Mouse (Mus musculus) bone marrow, adult 2 months (tissue): Measurements from ENCODE around the gene Gm19965. TPM values are rescaled to one million over a fixed set of nuclear protein-coding genes. Genes with fewer than 3 reads are reported as not detected.

Experiments used
- H3K27ac ChIP-seq: fragments of 200-500 bp; 2 replicates; pipeline ENCODE4 v1.5.1; 2012; ENCODE audit warnings: low read depth, mild to moderate bottlenecking, control low read depth, inconsistent platforms, low read length; ENCODE audit not compliant: control insufficient read depth, poor library complexity, insufficient read depth
- H3K4me1 ChIP-seq: fragments of 200-500 bp; 2 replicates; pipeline ENCODE4 v1.6.1; 2011; ENCODE audit warnings: low read length; ENCODE audit not compliant: control insufficient read depth, insufficient read depth
- H3K4me3 ChIP-seq: fragments of 200-500 bp; replicated peaks from 2 replicates; pipeline ENCODE3; 2011; ENCODE audit warnings: mild to moderate bottlenecking, low read depth, low read length, control low read depth; ENCODE audit not compliant: control insufficient read depth
- CTCF ChIP-seq: fragments of 200-500 bp; IDR thresholded peaks from 2 replicates; pipeline ENCODE4 v1.5.1; 2011; ENCODE audit warnings: low read length, control low read depth; ENCODE audit not compliant: control insufficient read depth, insufficient read depth
- POLR2A ChIP-seq: fragments of 200-500 bp; IDR thresholded peaks from 2 replicates; pipeline ENCODE4 v1.6.1; 2011; ENCODE audit warnings: low read depth, mild to moderate bottlenecking, control low read depth, low read length, borderline replicate concordance; ENCODE audit not compliant: control insufficient read depth
- WGBS: fragments of 180-500 bp; shearing (Covaris S2); methylation state at CpG from one replicate; pipeline ENCODE4 v1.1.7; 2018; 5-methylcytosine and 5-hydroxymethylcytosine counted together
- polyA plus RNA-seq: library from polyadenylated mRNA; stranded (reverse); fragments of >200 nt; gene quantifications from 2 replicates; pipeline ENCODE4 v1.2.4, GENCODE M21; 2011; ENCODE audit warnings: low replicate concordance; ENCODE audit not compliant: missing spikeins, insufficient read depth, insufficient read length

Gm19965 gene
- not detected in 2 replicates for polyA plus RNA-seq

- no peak for TF ChIP-seq POLR2A
- no peak for TF ChIP-seq CTCF
- no peak within 1 kb of the TSS for H3K27ac ChIP-seq
- 55% methylated on average over 3 of the region's 3 CpGs for WGBS
- H3K4me1 ChIP-seq: no peaks in the 10 kb centered on the region
- no peak within 1 kb of the TSS for H3K4me3 ChIP-seq
Measured at GRCm38 (mm10) chr1:116802683-116803082, at the start of gene Gm19965. TSS of gene Gm19965 (plus strand) at chr1:116802983.

GRCm38 (mm10) chr1:116782471-116782989 lies 20.3 kb upstream of the Gm19965 start:
- TF ChIP-seq CTCF (no peak), POLR2A (no peak)
- WGBS: 86% methylated on average over 8 of the region's 8 CpGs
- no peak overlapping the region for H3K4me3 ChIP-seq

More at GRCm38 (mm10) chr1:116782471-116782989, 20.3 kb upstream of the Gm19965 start:
- no peak overlapping the region for H3K27ac ChIP-seq
- no peaks in the 10 kb centered on the region for H3K4me1 ChIP-seq
